Mouse (Mus musculus) MEL (cell line): ENCODE measurements around the gene Mfsd1.

Experiments used
- CHD2 ChIP-seq: IDR thresholded peaks from 2 replicates; pipeline ENCODE4 v1.6.1; 2011; ENCODE audit warnings: low read length, improper control_type of control experiment
- CTCF ChIP-seq, 3 experiments: IDR thresholded peaks in 2 of 3; conservative IDR thresholded peaks in 1 of 3; 2 replicates each; pipeline ENCODE4 v1.5.1; 2011 to 2012; ENCODE audit warnings: low read length in 3 of 3, low read depth in 2 of 3, mild to moderate bottlenecking in 2 of 3, improper control_type of control experiment in 1 of 3, inconsistent platforms in 1 of 3, mixed read lengths in 1 of 3, moderate library complexity in 1 of 3; ENCODE audit not compliant: control insufficient read depth in 1 of 3, insufficient read depth in 1 of 3, poor library complexity in 1 of 3, severe bottlenecking in 1 of 3
- ELF1 ChIP-seq: IDR thresholded peaks from 2 replicates; pipeline ENCODE4 v1.6.1; 2014; ENCODE audit warnings: low read depth, mild to moderate bottlenecking, inconsistent platforms, low read length, improper control_type of control experiment, moderate library complexity
- KAT2A ChIP-seq: conservative IDR thresholded peaks from 2 replicates; pipeline ENCODE4 v1.6.1; 2012; ENCODE audit warnings: low read depth, low read length, improper control_type of control experiment, inconsistent platforms
- MAFK ChIP-seq: IDR thresholded peaks from 2 replicates; pipeline ENCODE4 v1.6.1; 2011; ENCODE audit warnings: low read depth, mild to moderate bottlenecking, low read length, improper control_type of control experiment, borderline replicate concordance
- MAX ChIP-seq: IDR thresholded peaks from 2 replicates; pipeline ENCODE4 v1.6.1; 2011; ENCODE audit warnings: low read length, improper control_type of control experiment
- MAZ ChIP-seq: IDR thresholded peaks from 2 replicates; pipeline ENCODE4 v1.6.1; 2012; ENCODE audit warnings: low read depth, mild to moderate bottlenecking, inconsistent platforms, low read length, improper control_type of control experiment
- MYC ChIP-seq: IDR thresholded peaks from 2 replicates; pipeline ENCODE4 v1.6.1; 2011; ENCODE audit warnings: low read depth, mild to moderate bottlenecking, low read length, improper control_type of control experiment, moderate library complexity
- POLR2A ChIP-seq, 2 experiments: IDR thresholded peaks; 2 replicates each; pipeline ENCODE4 v1.6.1; 2011 to 2012; ENCODE audit warnings: low read length in 2 of 2, mild to moderate bottlenecking in 2 of 2, control low read depth in 1 of 2, improper control_type of control experiment in 1 of 2, low read depth in 1 of 2, moderate library complexity in 1 of 2; ENCODE audit not compliant: control insufficient read depth in 1 of 2, insufficient read depth in 1 of 2, poor library complexity in 1 of 2
- RCOR1 ChIP-seq: IDR thresholded peaks from 2 replicates; pipeline ENCODE4 v1.6.1; 2012; ENCODE audit warnings: low read depth, mild to moderate bottlenecking, inconsistent platforms, low read length, improper control_type of control experiment
- SIN3A ChIP-seq: IDR thresholded peaks from 2 replicates; pipeline ENCODE4 v1.6.1; 2012; ENCODE audit warnings: low read length, improper control_type of control experiment, inconsistent platforms
- USF1 ChIP-seq: IDR thresholded peaks from 2 replicates; pipeline ENCODE4 v1.6.1; 2014; ENCODE audit warnings: low read depth, mild to moderate bottlenecking, inconsistent platforms, low read length, improper control_type of control experiment, moderate library complexity

DNA sequence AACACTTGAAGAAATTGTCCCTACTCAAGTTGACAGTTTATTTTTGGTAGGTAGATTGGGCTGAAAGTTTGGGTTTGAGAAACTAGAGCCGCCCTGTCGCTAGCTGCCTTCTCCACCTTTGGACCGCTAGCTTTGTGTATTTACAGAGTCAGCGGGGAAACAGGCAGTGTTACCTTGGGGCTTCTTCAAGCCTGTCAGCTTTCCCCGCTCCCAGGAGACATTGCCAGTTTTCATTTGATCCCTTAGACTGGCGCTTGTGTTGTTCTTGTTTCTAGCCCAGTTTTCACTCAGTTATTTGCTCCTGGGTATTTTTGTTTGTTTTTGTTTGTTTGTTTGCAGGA is 1.3 kb downstream of the Mfsd1 start:
- TF ChIP-seq SIN3A (no peak), ELF1 (no peak), CTCF (IDR thresholded peaks at IDR 0.05 in 2 of 3, conservative IDR thresholded peaks at IDR 0.05 in 1 of 3; ENCODE audit: control insufficient read depth in 1 of 3, insufficient read depth in 1 of 3, low read depth in 2 of 3, low read length in 3 of 3, poor library complexity in 1 of 3, severe bottlenecking in 1 of 3) (no peak), USF1 (no peak), MAFK (no peak), MYC (no peak), CHD2 (no peak), POLR2A (IDR thresholded peaks at IDR 0.05; ENCODE audit: control insufficient read depth in 1 of 2, insufficient read depth in 1 of 2, low read depth in 1 of 2, low read length in 2 of 2, poor library complexity in 1 of 2) (no peak), MAZ (no peak), KAT2A (no peak), MAX (no peak), RCOR1 (no peak)
